Mouse (Mus musculus) erythroblast, embryonic 14.5 days (primary cell): ENCODE measurements around the gene Syndig1.

Source experiments
- GATA1 ChIP-seq: IDR thresholded peaks from 2 replicates; pipeline ENCODE4 v1.6.1; 2012; ENCODE audit warnings: low read length, inconsistent platforms, mixed read lengths
- TAL1 ChIP-seq: IDR thresholded peaks from 3 replicates; pipeline ENCODE4 v1.6.1; 2012; ENCODE audit warnings: low read length, inconsistent platforms, mixed read lengths

DNA sequence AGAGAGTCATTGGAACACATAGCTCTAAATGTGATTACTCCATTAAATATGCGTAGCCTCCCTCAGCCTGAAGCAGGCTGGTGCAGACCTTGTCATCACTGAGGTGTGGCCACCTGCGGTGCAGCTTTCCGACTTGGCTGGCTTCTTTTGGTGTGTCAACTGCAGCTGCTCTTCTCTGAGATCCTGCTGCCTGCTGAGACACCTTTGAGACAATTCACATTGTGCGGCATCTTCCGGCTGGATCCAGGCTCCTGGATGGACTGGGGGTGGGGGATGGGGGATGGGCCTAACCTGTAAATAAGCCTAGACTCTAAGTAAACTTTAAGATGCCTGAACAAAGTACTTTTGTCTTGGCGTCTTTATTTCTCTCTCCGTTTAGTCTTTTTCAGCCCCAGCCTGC lies 214.5 kb downstream of the Syndig1 start:
- TF ChIP-seq GATA1 (no peak), TAL1 (no peak)
